Mouse (Mus musculus) left cerebral cortex, postnatal 14 days (tissue): ENCODE measurements around the gene Psen2. TPM values are rescaled to one million over a fixed set of nuclear protein-coding genes. Genes with fewer than 3 reads are reported as not detected.

Source experiments
- DNase-seq, 2 experiments: peaks; one replicate each; pipeline ENCODE4 v3.0.0; 2021 to 2022; ENCODE audit warnings: low spot score in 2 of 2, mixed read lengths in 1 of 2
- intact Hi-C: fragments of 180-260 bp; cut with DNase I; formaldehyde crosslinking; loops from one replicate; pipeline ENCODE4 v1.15.1; 2025
- total RNA-seq, 2 experiments: library from RNA; stranded (reverse); gene quantifications; 2 replicates each; pipeline ENCODE4 v1.2.3; 2021

Psen2 gene
- total RNA-seq, 2 experiments from 2014 or later, result 18.1 to 20.8 TPM

GRCm38 (mm10) chr1:180282581-180282980 is 19.3 kb upstream of the Psen2 start:
- intact Hi-C loops, result no loop called here
- no peak for DNase-seq

- no peak for DNase-seq
- intact Hi-C loops, result loop anchor here (5.0 kb wide), 1 partner anchor 53 kb away; the partner anchor contains the start of gene Itpkb
Observed at GRCm38 (mm10) chr1:180279648-180280047, 16.4 kb upstream of the Psen2 start.

- DNase-seq, result no peak
- intact Hi-C loops, result loop anchor here (5.0 kb wide), 1 partner anchor 55 kb away; the partner anchor contains the start of gene Itpkb
Observed at GRCm38 (mm10) chr1:180277563-180277962, 14.3 kb upstream of the Psen2 start.

GRCm38 (mm10) chr1:180274725-180275308 is 11.6 kb upstream of the Psen2 start:
- DNase-seq, result no peak
- intact Hi-C loops, result loop anchor here (5.0 kb wide), 1 partner anchor 57 kb away; the partner anchor contains the start of gene Itpkb

GRCm38 (mm10) chr1:180269033-180269432 is 5.8 kb upstream of the Psen2 start:
- intact Hi-C loops, result loop anchor here (5.0 to 10.0 kb wide), 4 partner anchors 118 to 496 kb away; no protein-coding TSS in a partner anchor
- DNase-seq, result no peak

GRCm38 (mm10) chr1:180268249-180269031 is 5.2 kb upstream of the Psen2 start:
- peak; percentile 89 to 96 for DNase-seq
- intact Hi-C loops, result loop anchor here (1.0 to 10.0 kb wide), 5 partner anchors 119 to 496 kb away; no protein-coding TSS in a partner anchor

GRCm38 (mm10) chr1:180267151-180267550 is 3.9 kb upstream of the Psen2 start:
- DNase-seq, result no peak
- intact Hi-C loops, result loop anchor here (5.0 to 10.0 kb wide), 4 partner anchors 120 to 498 kb away; no protein-coding TSS in a partner anchor

- no peak for DNase-seq
- intact Hi-C loops, result loop anchor here (5.0 to 10.0 kb wide), 4 partner anchors 122 to 499 kb away; no protein-coding TSS in a partner anchor
Observed at GRCm38 (mm10) chr1:180265399-180265798, 2.2 kb upstream of the Psen2 start.

GRCm38 (mm10) chr1:180264851-180265250 is 1.6 kb upstream of the Psen2 start:
- intact Hi-C loops, result loop anchor here (5.0 to 10.0 kb wide), 4 partner anchors 122 to 500 kb away; no protein-coding TSS in a partner anchor
- DNase-seq, result no peak

GRCm38 (mm10) chr1:180264389-180264788 is 1.2 kb upstream of the Psen2 start:
- intact Hi-C loops, result loop anchor here (10.0 kb wide), 1 partner anchor 500 kb away; no protein-coding TSS in a partner anchor
- no peak for DNase-seq

GRCm38 (mm10) chr1:180261857-180262570 is 1.2 kb downstream of the Psen2 start:
- intact Hi-C loops, result loop anchor here (10.0 kb wide), 1 partner anchor 503 kb away; no protein-coding TSS in a partner anchor
- no peak for DNase-seq

GRCm38 (mm10) chr1:180261415-180261814 is 1.8 kb downstream of the Psen2 start:
- no peak for DNase-seq
- intact Hi-C loops, result loop anchor here (10.0 kb wide), 1 partner anchor 503 kb away; no protein-coding TSS in a partner anchor

- intact Hi-C loops, result loop anchor here (10.0 kb wide), 1 partner anchor 504 kb away; no protein-coding TSS in a partner anchor
- DNase-seq, result no peak
Observed at GRCm38 (mm10) chr1:180260886-180261285, 2.4 kb downstream of the Psen2 start.

- intact Hi-C loops, result loop anchor here (10.0 kb wide), 1 partner anchor 505 kb away; no protein-coding TSS in a partner anchor
Observed at GRCm38 (mm10) chr1:180259753-180260152, 3.5 kb downstream of the Psen2 start.

GRCm38 (mm10) chr1:180257446-180257845 is 5.8 kb downstream of the Psen2 start:
- no peak for DNase-seq
- intact Hi-C loops, result no loop called here

More at GRCm38 (mm10) chr1:180259753-180260152, 3.5 kb downstream of the Psen2 start:
- no peak for DNase-seq

- no peak for DNase-seq
- intact Hi-C loops, result no loop called here
Observed at GRCm38 (mm10) chr1:180256866-180257265, 6.4 kb downstream of the Psen2 start.

- intact Hi-C loops, result no loop called here
Observed at GRCm38 (mm10) chr1:180256138-180256674, 7.0 kb downstream of the Psen2 start.

GRCm38 (mm10) chr1:180255294-180256117 is 7.7 kb downstream of the Psen2 start:
- peak in 1 of 2 experiments; percentile 30 for DNase-seq
- intact Hi-C loops, result no loop called here

More at GRCm38 (mm10) chr1:180256138-180256674, 7.0 kb downstream of the Psen2 start:
- DNase-seq, result peak; percentile 91 to 94
